Mouse (Mus musculus) megakaryocyte progenitor cell, adult 5-6 weeks (primary cell): ENCODE results near the gene Thra. TPM values are rescaled to one million over a fixed set of nuclear protein-coding genes. Genes with fewer than 3 reads are reported as not detected.
"Not testable (repeated sequence)": the region's sequence is repeated elsewhere in the genome, so short reads cannot be mapped to it uniquely, and the experiment has no call there.

Experiments
- ATAC-seq: replicated peaks from 2 replicates; pipeline ENCODE4 v1.8.0; 2016; ENCODE audit warnings: mild to moderate bottlenecking, moderate TSS enrichment, inconsistent platforms; ENCODE audit not compliant: poor library complexity
- total RNA-seq, 2 experiments: library from RNA; stranded (forward) in 1 of 2; stranded (reverse) in 1 of 2; fragments of 157-497, 149-512 nt in 1 of 2; fragments of 200-1000 nt in 1 of 2; gene quantifications; 2 replicates each; pipeline versions ENCODE4 v1.2.3 to v1.2.4; 2015 to 2017

The Thra gene
- total RNA-seq (2015) (34.2 and 34.6 TPM in 2 replicates), total RNA-seq (2017) (21.8 and 25.3 TPM in 2 replicates)

DNA sequence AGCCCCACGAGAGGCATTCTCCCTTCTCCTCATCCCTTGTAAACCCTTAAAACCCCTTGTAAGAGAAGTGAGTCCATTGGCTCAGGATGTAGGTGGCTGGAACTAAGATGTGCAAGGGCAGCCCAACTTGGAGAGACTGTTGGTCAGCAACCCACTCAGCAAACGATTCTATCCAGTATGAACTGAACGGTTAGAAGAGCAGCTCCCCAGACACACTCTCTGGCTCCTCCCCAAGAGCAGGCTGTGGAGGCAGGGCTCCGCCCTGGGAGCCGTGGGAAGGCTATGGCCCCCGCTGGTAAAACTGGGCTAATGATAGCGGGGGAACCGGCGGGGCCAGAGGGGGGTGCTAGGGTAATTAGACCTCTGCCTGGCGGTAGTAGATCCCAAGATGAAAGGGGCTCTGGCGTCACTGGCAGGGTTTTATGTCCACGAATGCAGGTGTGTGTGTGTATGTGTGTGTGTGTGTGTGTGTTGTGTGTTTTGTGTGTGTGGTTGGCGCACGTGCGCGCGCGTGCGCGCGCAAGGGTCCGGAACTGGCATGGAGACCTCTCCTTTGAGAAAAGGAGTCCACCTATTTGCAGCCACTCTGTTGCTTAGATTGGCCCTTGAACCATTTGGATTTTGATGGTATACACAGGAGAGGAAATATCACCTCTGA, at the start of gene Thra:
TSS of gene Thra (plus strand) at position 246 of the 658 bp plus-strand sequence.
- ATAC-seq = peak; percentile 71

DNA sequence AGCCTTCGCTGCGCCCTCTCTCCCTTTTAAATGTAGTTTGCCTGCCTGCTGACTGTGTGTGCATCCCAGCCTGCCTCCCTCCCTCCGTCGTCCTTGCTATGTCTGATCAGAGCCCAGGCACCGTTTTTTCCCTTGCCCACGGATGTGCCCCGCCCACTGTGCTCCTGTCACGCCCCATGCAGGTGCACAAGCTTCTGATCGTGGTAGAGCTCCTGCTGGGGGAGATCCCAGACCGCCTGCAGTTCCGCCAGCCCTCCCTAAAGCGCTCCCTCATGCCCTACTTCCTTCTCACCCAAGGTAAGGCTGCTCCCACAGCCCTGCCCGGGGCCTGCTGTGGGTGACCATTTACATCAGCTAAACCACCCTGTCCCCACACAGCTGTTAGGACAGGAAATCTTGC, 47.2 kb upstream of the Thra start:
- ATAC-seq = peak; percentile 39; the same call in 1 of the 2 replicates

DNA sequence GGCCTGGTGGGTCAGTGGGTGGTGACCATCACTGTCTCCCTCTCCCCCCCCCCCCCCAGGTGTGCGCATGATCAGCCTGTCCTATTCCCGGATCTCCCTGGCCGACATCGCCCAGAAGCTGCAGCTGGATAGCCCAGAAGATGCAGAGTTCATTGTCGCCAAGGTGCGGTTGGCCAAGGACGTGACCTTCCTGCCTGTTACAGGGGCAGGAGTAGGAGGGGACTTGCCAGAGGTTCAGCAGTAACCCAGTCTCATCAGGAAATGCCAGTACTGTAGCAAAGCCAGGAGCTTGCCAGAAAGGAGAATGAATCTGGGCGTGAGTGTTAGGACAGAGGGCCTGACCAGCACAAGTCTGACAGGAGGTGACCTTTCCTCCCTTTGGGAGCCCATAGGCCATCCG, 46.7 kb upstream of the Thra start:
- no peak for ATAC-seq

DNA sequence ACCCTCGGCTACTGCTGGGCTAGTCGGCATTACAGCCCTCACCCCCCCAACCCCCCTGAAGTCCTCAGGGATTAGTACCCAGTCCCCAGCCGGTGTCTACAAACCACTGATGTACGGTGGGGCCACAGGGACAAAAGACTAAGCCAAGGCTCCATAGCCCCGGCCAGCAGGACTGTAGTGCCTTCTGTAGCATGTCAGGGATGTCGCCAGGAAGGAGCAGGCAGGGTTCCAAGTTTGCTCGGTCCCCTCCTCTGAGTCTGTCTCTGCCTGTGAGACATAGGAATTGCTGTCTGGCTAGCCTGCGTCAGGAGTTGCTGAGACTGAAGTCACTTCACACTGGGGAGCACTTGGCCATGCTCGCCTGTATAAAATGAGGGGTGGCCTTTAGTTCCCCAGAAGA, 46.1 kb upstream of the Thra start:
- no peak for ATAC-seq

DNA sequence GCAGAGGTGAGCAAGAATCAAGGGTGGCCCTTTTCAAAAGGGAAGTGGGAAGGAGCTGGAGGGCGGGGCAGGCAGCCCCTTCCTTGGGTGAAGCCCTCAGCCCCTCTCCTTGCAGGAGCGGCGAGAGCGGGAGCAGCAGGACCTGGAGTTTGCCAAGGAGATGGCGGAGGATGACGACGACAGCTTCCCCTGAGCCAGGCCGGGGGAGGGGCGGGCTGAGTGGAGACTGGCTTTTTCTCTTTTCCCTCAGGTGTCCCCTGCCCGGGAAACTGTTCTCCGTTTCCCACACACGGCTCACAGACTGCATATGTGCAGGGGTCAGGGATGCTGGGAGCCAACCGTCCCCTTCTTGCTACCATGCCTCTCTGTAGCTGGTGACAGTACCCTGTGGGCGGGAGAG, 45.0 kb upstream of the Thra start:
- ATAC-seq = no peak

DNA sequence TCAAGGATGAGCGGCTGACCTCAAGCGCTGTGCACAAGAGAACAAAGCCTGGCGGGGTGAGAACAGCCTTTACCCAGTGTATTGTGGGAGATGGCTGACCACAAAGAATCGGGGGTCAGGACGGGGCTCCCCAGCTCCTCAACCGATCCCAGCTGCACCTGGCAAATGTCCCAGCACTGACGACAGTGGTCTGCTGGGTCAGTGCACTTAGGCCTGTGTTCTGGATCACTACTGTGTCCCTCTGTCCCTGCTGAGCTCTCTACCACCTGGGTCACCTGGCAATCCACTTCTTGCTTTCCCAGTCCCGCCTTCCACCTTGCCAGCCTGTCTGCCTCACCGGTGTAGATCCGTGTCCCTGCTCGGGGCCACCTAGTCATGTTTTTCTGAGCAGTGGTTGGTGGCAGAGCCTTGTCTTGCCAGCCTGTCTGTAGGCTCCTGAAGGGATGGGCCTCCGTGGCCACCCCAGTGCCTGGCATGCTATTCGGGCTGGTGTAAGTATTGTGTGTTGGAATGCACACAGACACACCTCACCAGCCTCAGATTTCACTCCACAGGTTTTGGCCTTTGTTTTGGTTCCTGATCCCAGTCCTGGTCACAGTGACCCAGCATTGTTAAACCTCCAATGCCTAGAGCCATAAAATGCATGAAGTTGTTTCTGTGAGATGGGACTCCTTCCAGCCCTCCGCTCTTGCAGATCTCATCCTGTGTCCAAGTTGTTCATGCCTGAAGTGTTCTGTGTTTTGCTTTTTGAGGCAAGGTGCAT, 43.8 kb upstream of the Thra start:
- no peak for ATAC-seq

DNA sequence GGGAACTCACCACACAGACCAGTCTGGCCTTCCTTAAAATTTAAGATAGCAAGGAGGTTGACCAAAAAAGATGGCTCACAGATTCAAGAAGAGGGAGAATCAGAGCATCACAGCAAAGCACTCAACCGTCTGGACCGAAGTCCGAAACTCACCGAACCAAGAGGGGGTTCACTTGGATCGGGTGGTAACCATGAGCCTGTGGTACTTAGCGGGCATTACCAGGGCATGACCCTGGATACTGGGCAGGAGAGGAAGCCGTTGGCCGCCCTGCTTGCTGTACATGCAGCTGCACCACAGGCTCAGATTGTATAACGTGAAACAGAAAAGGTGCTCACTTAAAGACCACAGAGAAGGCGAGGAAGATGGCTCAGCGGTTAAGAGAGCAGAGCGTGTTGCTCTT, 43.2 kb upstream of the Thra start:
- no peak for ATAC-seq

DNA sequence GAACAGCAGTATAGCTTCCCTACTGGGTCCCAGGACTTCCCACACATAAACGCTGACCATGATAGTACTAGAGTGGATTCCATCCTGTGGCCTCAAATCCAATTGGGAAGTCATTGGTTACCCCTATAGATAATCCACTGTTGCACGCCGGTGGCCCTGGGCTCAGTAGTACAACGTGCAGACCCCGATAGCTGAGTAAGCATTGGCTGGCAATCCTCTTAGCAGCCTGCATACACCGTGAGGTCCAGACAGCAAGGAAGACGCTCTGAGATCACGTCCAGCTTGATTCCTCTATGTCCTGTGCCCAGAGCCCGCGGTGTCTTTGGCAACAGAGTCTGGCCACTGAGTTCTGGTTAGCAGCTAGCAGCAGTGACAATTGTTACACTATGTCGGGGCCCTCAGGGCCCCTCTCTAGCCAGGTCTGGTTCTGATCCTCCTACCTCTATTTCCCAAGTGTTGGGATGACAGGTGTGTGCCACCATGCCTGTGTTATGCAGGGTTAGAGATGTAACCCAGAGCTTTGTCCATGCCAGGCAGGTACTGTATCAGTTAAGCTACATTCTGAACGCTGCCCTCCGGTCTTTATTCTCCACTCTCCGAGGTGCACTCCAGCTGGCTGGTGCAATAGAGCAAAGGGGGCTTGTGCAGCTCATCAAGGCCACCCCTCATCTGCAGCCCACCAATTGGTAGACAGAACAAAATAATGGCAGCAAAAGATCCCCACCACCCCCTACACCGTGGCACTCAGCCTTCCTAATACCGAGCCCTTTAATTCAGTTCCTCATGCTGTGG, 41.4 kb upstream of the Thra start:
- ATAC-seq = no peak

DNA sequence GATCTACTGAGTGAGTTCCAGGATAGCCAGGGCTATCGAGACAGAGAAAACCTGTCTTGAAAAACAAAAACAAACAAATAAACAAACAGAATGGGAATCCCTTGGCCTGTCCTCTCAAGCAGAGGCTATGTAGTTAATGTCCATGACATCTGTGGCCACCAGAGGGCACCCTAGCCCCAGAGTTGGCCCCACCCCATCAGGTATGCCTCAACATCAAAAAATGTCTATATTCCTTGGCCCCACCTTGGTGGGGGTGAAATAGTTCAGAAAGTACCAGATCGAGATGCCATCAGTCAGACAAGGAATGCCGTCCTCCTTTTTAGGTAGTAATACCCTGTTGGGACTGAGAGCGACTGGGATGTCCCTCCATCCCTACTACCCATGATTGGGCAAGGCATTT, 40.5 kb upstream of the Thra start:
- peak; percentile 95 for ATAC-seq

DNA sequence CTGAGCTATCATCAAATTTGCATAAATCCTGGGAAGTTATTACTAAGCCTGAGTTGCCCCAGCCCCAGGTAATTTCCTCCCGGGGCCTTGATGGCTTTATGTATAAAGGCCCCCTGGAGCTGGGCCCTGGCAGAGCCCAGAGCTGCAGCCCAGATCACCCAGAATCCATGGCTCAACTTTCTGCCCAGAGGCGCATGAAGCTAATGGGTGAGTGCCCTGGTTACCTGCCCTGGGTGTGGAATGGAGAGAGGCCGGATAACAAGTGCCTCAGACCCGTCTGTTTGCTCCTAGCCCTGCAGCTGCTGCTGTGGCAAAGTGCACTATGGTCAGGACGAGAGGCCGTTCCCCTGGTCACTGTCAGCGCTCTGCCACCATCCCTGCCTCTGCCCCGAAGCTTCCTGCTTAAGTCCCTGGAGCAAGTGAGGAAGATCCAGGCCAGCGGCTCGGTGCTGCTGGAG, 39.2 kb upstream of the Thra start, which contains the start of gene Csf3:
TSS of gene Csf3 (plus strand) at position 51 of the 458 bp plus-strand sequence.
- no peak for ATAC-seq

DNA sequence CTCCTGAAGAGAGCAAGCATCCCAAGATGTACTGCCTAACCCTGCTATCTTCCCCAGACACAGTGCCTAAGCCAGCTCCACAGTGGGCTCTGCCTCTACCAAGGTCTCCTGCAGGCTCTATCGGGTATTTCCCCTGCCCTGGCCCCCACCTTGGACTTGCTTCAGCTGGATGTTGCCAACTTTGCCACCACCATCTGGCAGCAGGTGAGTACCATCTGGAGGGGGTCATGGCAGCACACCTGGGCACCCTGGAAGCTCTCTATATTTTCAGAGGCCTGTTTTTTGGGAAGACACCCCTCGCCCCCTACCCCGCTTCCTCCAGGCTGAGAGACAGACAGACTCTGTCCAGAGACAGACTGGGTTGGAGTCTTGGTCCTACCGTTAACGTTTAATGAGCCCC, 38.1 kb upstream of the Thra start:
- ATAC-seq = no peak

DNA sequence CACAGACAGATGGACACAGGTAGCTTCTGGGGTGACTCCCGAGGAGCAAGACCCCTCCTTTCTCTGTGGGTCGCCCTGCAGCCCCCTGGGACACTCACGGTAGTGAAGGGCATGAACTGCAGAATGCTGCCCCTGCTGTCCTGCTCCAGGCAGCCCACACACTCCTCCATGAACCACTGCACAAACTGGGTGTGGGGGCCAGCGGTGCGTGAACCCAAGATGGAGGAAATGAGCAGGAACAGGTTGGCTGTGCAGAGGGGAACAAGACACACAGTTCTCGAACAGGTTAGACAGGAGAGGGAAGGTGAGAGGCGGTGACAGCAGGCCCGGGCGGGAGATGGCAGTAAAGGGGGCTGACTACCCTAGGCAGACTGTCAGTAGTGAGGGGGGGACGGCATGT, 35.4 kb upstream of the Thra start:
- no peak for ATAC-seq

DNA sequence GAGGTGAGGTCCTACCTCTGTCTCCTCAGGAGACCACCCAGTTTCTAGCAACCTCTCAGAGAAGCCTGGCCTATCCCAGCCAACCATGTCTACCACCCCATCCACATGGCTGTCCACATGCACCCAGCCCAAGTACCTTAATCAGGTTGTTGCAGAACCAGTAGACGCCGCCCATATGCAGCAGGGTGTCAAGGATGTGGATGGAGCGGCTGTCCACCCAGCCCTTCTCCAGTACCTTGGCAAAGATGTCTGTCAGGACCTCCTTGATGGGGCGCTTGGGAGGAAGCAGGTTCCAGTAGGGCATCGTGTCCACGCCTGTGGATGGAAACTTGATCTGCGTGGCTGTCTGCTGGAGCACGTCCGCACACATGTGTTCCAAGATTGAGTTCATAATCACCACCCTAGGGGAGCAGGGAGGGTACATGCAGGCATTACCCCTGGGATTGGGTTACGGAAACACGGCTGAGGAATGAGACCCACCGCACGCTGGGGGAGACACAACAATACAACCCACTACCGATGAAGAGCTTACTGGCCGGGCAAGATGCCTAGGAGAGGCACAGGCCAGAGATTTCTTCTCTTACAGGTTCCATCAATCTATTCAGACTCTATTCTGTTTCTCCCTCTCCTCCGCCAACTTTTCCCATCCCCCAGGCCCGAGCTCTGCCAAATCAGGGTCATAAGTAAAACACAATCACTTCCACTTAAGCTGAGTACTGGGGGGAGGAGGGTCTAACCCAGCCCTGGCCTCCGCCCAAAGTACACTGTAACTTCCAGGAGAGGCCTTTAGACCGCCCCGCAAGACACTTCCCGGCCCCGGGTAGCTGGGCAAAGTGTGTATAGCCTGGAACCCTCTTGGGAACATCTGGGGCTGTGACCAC, 32.8 kb upstream of the Thra start:
- ATAC-seq = no peak

DNA sequence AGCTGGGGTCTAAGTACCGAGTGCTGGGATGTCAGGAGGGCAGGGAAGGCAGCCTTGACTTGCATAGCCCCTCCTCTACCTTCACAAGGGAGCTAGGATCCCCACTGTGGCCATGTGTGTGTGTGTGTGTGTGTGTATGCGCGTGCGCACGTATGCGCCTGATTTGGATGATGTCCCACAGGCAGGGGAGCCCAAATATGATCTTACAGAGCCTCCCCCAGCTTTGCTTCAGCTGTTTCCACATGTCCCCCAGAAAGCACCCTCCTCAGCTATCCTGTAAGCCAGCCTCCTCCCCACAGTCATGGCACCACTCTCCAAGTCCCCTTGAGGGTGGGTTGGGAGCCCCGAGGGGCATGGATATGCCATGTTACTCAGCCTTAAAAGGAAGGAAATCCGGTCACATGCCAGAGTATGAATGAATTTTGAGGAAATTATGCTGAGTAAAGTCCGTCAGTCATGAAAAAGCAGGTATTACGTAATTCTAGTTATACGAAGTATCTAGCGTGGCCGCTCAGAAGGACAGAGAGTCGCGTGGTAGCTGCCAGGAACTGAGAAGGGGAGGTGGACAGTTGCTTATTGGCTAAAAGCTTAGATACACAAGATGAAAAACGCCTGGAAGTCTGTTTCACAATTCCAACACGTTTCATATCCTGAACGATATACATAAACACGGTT, 32.0 kb upstream of the Thra start:
- peak; percentile 27 for ATAC-seq

DNA sequence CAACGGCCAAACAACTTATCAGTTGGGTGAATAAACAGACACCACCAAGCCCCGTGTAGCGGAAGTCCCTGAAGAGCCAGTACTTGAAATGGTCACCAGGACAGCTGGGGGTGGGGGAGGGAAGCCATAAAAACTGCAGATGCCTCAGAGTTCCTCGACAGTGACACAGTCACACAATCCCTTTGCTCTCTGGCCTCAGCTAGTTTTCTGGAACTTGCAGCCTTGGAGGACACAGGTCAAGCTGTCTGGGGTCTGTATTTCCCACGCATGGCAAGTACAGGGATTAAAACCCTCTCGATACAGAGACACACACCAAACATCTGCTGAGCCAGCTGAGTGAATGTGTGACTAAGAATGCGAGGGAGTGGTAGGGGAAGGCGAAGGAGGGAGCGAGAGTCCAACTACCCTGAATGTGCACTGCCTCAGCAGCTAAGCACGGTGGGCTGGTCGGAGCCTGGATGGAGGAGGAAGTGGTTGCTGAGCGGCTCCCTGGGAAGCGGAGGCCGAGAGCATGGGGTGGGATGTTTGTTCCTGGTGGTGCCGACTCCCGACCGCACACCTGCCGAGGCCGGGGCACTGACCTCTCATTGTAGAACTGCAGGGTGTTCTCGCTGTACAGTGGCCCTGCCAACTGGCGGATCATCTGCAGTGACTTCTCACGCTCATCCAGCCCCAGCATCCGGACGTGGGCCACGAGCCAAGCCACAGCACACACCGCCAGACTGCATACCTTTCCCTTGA, 31.3 kb upstream of the Thra start:
- peak; percentile 20; the same call in 1 of the 2 replicates for ATAC-seq

DNA sequence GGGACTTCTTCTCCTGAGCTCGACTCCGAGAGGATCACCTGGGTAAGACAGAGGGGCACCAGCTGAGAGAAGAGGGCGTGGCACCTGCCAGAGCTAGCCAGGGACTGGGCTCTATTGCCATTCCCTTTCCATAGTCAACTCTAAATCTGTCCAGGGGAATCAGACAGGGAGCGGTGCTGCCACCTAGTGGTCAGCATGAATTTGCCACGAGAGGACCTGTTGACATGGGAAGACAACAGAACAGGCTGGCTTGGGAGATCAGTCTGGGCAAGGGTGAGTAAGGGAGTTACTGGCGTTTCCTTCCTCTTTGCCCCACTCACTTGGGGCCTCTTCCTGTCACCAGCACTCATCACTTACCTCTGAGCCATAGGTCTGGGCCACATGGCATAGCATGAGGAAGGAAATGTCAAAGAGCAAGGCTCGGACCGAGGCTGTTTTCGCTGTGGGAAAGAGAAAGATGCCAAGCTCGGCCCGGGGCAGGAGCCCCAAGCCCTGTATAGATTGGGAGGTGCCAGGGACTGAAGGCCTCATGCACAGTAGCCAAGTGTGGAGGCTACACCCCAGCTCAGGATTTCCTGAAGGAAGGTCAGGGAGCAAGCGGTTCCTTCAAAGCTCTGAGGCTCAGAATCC, 29.9 kb upstream of the Thra start:
- ATAC-seq = peak; percentile 77

DNA sequence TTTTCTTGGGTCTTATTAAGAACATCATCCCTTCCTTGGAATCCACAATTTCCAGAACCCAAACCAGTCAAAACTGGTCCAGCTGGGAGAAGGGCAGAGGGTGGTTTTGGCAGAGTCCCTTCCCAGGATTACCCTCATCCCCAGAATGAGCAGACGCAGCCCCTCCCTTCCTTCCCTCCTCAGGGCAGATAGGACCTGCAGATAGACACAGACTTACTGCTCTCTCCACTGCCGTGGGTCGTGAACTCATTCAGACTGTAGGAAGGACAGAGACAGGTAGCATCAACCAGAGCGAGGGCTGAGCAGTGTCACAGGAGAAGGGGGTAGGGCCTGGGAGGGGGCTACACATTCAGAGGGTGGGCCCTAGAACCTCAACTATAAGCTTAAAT, 29.4 kb upstream of the Thra start:
- no peak for ATAC-seq

DNA sequence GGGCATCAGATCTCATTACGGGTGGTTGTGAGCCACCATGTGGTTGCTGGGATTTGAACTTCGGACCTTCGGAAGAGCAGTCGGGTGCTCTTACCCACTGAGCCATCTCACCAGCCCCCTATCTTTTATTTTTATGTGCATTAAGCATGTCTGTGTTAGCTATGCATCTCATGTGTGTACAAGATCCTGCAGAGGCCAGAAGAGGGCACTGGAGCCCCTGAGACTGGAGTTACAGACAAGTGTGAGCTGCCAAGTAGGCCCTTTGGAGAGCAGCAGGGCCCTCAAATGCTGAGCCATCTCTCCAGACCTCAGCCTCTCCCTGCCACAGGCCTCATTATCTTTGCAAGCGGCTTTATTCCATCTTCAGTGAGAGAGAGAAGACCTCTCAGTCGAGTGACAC, 28.4 kb upstream of the Thra start:
- ATAC-seq = not testable (repeated sequence)

DNA sequence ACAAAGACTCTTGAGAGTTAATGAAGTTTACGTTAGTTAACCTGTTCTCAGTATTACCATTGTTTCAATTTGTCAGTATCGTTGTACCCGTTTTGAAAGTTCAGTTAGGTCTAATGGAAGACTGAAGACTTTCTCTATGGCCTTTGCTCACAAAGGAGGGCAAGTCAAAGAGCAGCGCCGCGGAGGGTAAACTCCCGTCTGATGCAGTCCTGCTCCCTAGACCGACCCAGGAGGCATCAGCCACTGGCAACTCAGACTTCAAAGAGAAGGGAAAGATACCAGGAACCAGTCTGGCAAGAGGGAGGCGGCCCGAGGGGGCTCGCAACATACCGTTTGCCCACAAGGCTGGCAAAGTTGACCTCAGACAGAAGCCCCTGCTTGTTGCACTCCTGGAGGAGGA, 26.7 kb upstream of the Thra start:
- ATAC-seq = no peak
